Mouse (Mus musculus) urinary bladder, adult 2 months (tissue): ENCODE results near the gene Rbm20. TPM values are rescaled to one million over a fixed set of nuclear protein-coding genes. Genes with fewer than 3 reads are reported as not detected.
"Not testable (repeated sequence)": the region's sequence is repeated elsewhere in the genome, so short reads cannot be mapped to it uniquely, and the experiment has no call there.

Source experiments
- DNase-seq: peaks from one replicate; pipeline ENCODE4 v3.0.0; 2022; ENCODE audit warnings: low spot score
- polyA plus RNA-seq: library from polyadenylated mRNA; depleted of rRNA; stranded (reverse); fragments of >200 nt; gene quantifications from 2 replicates; pipeline ENCODE4 v1.2.3, GENCODE M21; 2012

Rbm20 gene
- polyA plus RNA-seq, 1 experiment = 4.5 TPM

DNA sequence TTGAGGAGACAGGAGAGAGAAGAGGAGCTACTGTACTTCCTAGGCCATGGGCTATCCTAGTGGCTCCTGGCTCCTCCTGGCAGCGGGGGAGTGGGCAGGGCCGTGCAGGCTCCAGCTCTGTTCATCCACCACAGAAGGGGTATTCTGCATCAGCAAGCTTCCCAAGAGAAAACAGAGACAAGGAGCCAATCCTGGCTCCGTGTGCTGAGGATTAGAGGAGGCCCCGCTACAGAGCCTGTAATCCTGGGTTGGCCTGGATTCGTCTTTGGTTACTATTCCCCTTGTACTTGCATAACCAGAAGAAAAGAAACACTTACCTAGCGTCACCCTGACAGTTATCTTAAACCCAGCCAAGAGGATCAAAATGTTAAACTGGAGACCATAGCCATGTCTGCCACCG, 112.5 kb downstream of the Rbm20 start:
- DNase-seq = no peak

DNA sequence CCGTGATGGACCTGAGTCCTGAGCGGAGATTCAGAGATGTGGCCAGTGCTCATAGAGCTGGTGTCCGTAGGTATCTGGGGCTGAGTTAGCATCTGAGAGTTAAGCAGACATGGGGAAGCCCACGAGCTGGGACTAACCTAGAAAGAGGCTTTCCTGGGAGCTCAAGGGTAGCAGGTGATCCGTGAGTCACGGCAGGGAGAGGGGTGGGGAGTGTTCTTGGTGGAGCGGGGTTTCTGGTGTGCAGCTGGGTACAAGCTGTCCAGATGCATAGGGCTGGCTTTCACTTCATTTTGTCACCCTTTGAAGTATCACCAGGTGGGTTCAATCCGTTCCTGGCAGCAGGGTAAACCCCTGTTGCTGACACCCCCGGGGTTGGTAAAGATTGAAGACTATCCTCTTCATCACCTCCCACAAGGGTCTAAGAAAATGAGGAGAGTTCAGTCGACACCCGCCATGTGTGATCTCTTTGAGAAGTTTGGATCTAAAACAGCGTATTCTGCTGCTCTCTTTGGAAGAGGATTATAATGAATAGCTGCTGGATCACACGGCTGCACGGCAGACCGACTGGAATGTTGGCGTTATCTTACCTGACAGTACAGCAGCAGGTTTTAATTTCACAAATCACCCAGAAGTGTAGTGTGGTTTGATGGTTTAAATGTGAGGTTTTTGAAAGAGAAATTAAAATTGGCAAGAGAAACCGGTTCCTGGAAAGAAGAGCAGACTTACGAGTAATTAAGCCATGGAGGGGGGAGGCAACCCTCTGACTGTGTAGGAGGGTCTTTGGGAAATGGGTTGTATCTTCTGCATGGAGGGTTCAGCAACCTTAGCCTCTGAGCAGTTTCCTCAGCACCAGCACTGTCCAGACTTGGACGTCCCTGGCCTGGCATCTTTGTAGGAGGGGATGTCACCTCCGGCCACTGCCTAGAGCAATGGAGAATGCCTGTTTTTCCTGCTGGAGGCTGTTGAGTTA, 114.9 kb downstream of the Rbm20 start:
- DNase-seq = no peak

DNA sequence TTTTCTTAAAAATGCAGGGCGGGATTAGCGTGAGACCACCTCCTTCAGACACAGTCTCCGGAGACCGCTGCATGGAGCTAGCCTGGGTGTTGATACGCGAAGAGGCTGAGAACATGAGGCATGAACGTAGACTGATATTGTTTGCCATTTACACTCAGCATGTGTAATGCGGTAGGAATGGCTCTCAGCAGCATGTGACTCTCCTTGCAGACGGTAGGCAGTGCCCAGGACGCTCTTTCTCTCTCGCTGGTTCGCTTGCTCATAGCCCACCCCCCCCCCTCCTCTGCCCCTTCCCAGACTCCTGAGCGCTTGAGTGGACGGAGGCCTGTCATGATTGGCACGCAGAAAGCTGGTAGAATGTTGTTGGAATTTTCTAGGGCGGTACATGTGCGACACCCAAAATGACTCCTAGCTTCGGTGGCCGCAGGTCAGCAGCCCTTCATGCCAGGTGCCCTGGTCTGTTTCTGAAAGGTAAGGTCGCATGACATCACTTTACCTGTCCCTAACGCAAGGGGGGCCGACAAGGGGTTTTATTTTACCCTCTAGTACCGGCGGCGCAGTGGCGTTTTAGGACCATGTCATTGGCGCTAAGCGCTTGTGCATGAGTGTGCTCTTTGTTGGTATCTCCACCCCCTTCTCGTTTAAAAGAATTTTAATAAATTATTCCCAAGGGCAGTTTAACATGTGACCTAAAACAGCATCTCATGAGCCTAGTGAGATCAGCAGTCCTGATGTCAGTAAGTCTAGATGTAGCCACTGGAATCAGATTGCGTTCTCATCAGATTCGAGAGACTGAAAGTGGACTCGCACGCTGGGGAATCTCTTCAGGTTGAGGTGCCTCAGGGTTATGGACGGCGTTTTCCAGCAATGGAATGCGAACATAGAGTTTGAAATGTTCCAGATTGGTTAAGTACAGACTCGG, 116.1 kb downstream of the Rbm20 start:
- no peak for DNase-seq

DNA sequence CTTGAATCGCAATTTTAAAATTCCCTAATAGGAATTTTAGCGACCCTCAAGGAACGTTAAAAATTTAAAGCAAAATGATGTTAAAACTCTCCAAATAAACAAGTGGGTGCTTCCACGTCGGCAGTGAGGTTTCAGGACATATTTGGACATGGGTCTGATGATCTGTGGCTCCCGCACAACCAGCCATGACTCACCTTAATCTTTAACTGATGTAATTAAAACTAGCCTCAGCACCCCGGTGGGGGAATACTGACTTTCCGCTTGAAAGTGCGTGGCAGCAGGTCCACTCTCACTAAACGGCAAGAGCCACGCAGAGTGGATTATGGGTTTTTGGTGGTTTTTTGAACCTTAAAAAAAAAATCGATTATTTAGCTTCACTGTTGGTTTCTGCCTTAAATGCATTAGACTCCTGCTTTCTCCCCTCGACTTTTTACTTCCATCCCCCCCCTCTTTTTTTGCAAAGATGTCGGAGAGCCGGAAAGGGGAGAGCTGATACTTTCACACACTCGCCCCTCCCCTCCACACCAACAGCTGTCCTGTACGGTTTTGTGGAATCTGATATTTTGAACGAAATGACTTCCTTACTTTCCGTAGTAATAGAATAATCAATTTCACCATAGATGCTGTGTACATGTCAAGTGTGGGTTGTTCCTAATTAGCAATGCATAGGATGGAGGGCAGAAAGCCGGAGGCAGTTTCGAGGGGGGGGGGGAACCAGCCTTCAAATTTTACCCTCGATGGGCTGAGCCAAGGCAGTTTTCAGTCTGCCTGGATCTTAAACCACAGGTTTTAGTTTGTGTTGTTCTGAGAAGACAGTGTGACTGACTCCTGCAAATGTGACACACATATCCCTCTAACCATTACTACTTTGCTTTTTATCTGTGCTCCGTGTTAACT, 117.1 kb downstream of the Rbm20 start:
- DNase-seq = no peak

DNA sequence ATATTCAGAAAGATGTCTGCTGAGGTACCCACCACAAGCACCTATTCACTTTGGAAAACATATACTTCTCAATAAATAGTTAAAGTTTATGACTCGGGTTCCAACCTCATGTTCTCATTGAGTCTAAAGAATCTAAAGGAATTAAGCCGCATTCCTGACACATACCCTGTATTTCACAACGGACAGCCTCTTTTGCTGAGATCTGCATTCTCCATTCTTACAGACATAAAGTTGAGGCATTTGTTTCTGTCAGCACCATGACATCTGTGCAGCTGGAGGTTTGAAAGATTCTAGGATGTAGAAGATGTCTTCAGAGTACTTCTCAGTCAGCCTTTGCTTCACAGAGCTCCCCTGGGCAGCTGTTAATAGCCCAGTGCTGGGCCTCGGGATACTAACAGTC, 117.9 kb downstream of the Rbm20 start:
- no peak for DNase-seq

DNA sequence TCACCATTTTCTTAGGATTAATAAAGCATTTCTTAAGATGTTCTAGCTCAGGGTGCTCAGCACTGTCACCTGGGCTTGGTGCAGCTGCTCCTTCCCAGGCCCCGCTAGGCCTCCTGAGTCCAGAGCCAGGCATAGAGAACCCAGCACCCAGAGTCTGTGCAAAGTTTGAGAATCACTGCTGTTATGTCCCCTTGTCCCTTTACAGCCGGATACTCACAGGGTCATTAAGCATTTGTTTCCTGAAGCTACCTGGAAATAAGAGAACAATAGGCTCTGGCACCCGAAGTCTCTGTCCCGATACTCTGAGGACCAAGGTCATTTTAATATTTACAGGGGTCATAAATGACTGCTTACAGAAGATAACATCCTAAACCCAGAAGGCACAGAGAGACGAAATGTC, 118.9 kb downstream of the Rbm20 start:
- no peak for DNase-seq

DNA sequence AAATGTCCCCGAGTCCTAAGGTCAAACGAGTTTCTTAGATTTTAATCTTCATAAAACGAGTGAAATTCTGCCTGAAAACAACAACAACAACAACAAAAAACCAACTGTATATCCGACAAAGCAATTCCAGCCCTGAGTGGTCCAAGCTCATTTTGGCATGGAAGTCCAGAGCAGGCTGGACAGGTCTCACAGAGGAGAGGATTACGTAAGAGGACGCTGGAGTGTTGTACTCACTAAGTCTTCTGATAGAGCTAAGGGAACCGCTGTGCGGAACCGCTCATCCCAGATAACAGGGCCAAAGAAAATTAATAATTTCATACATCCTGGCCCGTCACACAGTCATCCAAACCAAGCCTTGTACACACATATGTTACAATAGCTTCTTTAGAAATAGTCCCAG, 120.7 kb downstream of the Rbm20 start:
- no peak for DNase-seq

DNA sequence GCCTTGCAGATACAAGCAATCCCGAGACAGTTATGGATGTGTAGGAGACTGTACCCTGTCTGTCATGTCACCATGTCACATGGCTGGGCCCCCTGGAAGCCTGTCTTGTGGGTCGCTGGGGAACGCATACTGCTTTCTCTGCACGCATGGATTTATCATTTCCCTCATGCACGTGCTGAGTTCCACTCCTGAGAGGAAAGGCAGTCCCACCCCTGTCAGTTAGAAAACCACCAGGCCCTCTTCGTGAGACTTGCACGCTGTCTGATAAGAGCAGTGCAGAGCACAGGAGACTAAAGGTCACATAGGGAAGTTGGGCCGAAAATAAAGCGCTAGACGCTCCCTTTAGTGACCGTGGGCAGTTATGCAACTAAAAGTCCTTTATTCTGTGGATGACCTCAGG, 122.8 kb downstream of the Rbm20 start:
- no peak for DNase-seq

DNA sequence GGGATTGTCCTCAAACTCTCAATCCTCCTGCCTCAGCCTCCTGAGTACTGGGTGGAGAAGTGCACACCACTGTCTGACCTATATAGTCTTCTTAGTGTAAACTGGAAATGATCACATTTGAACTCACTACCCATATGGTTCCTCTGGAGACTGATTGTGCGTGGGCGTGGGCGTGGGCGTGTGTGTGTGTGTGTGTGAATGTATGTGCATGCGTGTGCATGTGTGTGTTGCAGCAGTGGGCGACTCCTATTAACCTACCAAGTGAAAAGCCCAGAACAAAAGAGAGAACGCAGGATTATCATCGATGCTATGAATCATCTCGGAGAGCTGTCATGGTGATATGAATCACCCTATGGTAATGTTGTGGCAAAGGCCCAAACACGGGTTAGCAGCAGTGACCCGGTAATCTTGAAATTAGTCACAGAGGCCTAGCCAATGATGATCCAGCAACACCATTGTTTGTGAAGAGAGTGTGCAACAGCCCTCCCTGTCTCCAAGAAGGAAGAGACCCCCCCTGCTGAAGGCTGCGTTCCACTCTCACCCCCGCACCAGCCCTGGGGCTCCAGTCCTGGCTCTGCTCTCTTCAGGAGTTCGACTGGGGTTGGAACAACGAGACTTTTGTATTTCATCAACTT, 123.4 kb downstream of the Rbm20 start:
- DNase-seq = no peak

DNA sequence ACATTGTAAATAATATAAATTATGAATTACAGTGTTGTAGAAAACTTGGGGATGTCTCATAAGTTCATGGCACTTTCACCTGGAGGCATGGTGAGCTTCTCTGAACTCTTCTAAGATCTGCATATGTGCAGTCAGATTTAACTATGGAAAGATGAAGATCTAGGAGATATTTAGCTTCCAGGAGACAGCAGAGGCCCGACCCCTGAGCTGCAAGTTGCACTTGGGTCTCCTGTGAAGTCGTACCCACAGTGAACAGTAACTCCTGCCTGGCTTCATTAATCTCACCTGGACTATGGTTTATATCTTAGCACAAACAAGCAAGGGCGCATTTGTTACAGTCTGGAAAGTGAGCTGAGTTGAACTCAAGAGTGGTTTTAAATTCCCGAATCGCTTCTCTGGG, 124.3 kb downstream of the Rbm20 start:
- DNase-seq = no peak

DNA sequence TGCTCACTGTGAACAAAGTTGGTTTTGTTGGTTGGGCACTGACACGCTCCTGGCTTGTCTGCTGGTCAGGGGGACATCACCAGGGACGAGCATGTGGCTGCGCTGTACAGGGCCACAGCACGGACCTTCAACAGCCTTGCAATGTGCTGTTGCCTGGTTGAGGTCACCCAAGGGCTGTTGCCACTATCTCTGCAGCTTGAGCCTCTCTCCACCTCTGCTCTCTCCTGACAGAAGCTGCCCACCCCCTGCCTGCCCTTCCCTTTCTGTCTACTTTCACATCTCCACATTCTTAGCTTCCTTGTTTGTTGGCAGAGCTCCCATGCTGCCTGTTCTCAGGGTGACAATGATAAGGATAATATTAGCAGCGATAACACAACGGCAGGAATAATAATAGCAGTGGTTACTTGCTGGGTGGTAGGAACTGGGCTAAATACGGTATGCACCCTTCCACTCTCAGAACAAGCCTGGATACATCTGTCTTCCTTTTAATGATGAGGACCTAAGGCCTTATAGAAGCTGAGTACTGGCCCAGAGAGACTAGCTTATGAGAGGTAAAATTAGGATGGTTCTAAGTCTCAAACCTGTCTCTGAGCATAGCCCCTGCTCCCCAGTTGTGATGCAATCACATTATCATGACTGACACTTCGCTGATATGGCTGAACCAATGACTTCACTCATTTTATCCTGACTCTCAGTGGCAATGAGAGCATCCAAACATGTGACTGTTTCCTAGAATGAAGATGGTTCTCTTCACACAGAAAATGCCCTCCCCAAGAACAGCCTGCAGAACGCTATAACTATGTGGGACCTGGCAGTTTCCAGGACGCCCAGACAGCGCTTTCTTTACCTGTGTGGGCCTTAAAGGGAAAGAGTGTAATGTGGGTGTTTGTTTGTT, 124.9 kb downstream of the Rbm20 start:
- DNase-seq = no peak

DNA sequence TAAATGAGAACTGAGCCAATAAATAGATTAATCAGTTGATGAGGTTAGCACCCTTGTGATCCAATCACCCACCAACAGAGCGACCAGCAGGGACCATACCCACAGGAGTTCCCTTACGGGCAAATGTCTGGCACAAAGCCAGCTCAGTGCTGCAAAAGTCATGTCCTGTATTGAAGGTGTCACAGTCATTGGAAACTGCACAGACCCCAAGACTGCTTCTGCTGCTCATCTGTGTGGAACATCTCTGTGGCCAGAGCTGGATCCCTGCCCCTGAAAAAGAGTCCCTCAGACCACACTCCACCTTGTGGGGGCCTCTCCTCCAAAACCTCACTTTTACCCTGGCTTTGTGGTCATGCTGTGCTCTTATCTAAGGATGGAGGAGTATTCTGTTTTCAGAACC, 126.8 kb downstream of the Rbm20 start:
- no peak for DNase-seq

DNA sequence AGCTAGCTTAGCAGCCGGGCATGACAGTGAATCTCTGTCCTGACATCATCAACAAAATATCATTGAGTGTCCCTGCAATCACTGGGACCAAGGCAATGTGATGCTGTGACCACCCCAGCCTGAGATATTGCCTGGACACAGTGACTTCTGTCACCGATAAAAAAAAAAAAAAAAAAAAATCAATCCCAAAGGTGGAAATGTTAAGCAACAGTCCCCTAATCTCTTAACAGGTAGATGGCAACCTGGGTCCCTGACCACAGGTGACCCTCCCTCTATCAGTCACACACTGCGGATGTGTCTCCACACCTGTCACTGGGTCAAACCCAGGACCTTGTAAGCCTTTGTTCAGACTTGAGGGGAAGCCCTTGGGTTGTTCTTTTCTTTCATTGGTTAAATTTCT, 128.0 kb downstream of the Rbm20 start:
- no peak for DNase-seq

DNA sequence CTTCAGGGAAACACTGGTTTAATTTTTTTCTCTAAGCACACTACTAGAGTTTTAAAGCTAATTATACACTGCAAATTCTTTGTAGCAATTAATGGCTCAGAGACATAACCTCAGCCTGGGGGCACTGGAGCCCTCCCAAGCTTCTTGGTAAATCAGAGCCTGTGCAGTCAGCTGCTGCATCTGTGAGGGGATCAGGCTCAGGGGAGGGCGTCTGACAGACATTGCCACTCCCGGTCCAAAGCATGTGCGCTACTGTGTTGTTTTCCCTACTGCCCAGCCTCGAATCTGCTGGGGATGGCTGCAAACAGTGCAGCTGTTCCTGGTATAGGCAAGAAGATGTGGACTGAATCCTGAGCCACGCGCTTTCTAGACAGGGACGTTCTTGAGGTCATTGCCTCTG, 129.0 kb downstream of the Rbm20 start:
- DNase-seq = no peak

DNA sequence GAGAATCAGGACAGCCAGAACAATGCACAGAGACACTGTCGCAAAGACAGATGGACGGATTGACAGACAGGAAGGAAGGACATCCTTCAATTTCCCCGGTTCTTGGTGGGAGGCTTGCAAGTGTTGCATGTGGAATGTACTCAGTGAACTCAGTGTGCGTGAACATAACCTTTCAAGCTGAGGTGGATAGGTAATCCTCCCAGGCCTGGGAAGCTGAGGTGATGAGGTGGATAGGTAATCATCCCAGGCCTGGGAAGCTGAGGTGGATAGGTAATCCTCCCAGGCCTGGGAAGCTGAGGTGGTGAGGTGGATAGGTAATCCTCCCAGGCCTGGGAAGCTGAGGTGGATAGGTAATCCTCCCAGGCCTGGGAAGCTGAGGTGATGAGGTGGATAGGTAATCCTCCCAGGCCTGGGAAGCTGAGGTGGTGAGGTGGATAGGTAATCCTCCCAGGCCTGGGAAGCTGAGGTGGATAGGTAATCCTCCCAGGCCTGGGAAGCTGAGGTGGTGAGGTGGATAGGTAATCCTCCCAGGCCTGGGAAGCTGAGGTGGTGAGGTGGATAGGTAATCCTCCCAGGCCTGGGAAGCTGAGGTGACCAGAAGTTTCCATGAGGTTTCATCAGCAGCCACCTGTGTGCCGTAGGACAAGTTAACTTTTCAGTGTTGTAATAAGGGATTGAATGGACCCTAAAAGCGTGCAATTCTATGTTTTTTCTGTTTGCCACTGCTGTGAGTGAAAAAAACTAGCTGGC, 129.6 kb downstream of the Rbm20 start:
- not testable (repeated sequence) for DNase-seq

DNA sequence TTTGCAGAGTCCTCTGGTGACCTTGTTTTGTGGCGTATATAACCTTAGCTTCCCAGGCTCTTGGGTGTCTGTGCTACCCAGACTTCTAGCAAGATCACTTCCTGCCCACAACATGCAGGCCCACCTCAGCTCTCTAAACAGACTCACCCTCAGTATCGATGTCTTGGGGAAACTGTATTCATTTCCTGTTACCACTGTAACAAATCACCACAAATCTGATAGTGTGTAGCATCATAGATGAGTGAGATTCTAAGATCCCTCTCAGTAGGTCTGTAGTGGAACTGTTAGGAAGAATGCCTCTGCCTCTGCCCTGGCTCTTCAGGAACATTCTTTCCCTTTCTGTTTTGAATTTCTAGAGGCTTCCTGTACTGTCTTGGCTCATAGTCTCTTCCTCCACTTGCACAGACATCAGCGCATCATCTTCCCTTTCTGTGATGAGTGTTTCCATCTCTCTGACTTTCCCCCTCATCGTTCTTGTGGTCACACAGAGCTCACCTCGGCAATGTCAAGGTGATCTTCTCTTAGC, 130.2 kb downstream of the Rbm20 start:
- no peak for DNase-seq

DNA sequence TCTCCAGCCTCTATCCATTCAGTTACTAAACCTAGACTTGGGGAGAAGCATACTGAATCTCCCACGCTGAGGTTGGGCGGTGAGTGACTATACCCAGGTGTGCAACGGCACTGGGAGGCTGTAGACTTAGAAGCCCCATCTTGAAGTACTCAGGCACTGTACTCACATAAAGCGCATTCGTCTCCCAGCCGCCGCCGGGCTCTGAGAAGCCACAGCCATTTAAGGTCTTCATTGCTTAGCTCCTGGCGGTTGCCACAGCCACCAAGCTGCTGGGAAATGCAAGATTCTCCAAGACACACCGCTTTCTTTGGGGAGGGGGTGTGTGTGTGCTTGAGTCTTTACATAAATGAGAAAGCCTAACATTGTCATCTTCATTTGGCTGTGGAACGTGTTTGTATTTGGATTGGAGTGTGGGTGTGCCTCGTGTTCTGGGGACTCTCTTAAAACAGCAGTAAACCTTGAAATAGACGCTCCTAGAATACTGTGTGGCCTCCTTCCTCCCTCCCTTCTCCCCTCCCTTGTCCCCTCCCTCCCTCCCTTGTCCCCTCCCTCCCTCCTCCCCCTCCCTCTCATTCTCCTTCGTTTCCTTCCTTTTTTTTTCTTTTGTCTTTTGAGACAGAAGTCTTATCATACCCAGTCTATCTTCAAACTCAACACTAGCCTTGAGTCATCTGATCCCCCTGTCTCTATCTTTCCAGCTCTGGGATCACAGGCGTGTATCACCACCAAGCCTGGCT, 131.1 kb downstream of the Rbm20 start:
- DNase-seq = no peak

DNA sequence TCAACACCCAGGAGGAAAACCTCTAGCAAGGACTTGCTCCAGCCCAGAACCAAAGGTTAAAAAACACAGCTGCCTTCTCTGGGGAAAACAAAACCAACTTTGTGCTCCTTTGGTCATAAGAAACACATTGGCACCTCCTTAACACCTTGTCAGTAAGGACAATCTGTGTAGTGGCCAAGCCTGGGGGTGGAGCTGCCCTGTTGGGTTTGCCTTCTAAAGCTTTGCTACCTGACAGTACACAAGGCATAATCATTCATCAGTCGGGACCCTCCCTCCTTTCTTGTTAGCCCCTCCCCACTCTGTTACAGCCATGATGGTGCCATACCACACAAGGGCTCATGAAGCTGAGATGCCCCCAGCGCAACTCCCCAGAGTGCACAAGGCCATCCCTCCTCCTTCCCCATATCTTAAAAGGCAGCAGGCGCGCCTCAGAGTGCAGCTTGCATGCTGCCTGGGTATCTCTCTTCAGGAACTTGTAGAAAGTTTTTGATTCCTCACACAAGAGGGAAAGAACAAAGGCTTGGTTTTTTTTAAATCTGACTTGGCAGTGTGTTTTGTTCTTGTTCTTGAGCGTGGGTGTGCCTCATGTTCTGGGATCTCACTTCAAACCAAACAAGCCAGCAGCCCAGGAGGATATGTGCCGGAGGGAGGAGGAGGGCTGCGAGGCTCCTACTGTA, 132.2 kb downstream of the Rbm20 start:
- no peak for DNase-seq
